Mouse (Mus musculus) embryo, embryonic 11 days (tissue): Measurements from ENCODE around the gene Fanca.

Source experiments
- DNase-seq: peaks from one replicate; pipeline ENCODE4 v3.0.0-alpha.2; 2015

The Fanca gene

DNA sequence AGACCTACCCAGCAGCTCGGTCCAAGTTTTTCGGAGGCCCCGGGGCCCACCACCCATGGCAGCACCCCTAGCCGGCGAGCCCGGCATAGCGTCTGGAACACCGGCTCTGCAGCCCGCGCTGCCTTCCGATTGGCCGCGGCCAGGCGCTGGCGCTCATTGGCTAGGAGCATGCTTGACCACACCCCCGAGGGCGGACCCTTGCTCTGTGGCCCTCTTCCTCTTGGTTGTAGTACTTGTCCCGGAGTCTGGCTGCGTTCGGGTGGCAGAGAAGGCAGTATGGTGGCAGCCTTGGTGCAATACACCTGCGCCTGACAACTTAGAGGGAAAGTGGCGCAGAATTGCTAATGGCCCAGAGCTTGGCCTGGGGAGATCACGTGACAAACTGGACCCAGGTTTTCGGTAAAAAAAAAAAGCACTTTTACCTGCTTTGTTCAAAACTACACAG lies at the start of gene Fanca:
Gene Fanca (minus strand): TSS at position 110 of the 445 bp plus-strand sequence.
- DNase-seq = peak; percentile 97

DNA sequence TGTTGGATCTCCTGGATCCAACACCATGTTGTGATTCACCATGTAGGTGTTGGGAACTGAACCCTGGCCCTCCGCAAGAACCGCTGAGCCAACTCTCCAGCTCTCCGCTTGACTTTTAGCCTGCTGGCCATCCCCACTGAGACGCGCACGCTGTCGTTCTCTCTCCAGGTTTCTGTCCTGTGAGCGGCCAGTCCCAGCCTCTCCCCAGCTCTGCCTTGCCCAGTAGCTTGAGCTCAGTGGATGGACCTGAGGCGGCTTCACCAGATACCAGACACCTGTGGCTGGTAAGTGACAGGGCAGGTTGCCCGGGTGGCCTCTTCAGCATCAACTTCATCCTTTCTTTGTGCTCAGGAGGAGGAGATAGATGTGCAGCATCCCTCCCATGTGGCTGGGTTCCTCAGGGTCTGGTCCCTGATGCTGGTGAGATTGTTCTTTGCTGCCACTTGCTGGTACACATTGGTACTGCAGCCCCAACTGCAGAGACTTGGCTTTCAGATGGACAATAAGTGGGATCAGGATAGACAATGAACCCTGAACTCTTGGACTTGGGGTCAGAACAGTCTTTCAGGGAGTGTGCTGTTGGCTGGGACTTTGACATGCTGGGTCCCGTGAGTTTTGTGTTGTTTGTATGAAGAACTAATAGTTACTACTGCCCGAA lies 42.8 kb upstream of the Fanca start:
- DNase-seq = peak; percentile 85

DNA sequence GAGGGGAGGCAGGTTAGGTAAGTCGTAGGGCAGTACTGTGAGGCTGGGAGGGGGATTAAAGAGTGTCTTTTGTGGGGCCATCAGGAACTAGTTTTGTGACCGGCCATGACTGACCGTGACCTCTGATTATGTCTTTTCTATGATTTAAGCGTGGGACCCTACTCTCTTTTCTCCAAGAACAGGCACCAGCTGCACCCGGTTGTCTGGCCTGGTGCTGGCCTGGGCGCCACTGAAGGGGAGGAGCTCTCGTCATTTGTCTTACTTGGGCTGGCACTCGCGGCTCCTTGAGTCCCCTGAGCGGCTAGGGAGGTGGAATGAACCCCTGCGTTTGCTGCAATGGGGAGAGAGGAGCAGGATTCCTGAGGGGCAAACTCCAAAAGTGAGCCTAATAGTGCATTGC lies 34.8 kb upstream of the Fanca start:
- no peak for DNase-seq

DNA sequence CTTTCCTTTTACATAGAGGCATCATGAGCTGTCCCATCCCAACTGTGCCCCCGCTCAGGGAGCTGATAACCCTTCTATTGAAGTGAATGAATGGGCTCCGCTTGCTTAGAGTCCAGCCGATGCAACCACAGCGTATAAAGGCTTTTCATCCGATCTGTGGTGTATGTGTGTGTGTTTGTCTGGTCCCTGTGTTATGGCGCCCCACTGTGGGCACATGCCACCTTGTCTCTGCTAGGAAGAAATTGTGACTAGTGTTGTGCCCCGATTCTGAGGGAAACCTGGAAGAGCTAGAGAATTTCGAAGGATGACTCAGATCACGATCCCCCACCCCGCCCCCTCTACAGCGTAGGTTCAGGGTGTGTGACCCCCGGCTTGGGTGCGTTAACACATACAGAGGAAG lies 34.4 kb upstream of the Fanca start:
- peak; percentile 60 for DNase-seq

DNA sequence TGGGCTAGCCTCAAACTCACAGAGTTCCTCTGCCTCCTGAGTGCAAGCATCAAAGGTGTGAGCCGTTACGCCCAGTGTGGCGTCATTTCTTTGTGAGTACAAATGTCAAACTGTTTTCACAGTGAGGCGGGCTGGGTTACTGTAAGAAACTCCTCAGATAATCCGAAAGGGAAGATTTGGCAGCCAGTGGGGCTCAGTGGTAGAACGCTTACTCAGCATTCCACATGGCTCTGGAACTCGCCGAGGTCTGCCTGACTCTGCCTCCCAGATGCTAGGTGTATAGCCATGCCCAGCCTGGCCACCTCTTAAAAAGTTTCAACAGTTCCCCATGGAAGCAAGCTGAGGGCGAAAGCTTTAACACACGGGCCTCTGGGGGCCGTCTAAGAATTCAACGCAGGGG lies 33.7 kb upstream of the Fanca start:
- no peak for DNase-seq

DNA sequence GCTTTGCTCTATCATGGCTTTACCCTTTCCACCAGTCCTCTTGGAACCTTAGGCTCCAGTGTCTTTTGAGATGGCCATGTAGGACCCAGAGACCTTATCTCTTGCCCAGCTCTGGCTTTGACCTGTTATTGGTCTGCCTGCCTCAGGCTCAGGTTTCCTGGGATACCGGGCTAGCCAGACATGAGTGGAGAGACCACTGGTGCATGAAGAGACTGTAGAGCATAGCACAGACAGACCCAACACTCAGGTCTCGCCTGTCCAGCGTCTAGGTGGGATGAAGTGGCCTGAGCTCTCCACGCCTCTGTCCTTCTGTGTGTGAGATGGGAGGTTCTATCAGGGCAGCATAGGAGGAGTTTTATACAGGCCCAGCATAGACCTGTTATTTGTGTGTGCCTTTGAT lies 30.7 kb upstream of the Fanca start:
- no peak for DNase-seq

DNA sequence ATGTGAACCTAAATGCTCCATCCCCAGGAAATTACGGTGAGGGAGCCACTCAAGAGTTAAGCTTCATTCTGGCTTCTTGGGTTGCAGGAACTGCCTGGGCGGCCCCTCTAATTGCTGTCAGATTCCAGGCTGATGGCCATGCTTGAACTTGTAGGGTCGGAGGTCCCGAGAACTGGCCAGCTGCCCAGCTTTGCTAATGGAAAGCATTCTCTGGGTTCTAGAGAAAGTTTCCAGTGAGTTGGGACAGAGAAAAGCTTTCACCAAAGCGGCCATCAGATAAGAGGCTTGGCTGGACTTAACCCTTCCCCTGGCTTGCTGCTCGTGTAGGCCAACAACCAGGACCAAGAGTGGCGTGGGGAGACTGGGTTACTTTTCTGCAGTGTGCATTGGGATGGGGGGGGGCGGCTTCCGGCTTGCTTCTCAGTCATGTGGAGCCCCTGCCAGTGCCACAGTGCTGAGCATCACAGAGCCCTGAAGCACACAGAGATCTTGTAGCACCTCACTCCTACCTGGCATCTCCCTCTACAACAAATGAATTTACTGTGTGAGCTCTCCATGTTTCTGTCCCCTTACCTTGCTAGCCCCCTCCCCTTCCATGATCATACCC lies 30.0 kb upstream of the Fanca start:
- peak; percentile 57 for DNase-seq

DNA sequence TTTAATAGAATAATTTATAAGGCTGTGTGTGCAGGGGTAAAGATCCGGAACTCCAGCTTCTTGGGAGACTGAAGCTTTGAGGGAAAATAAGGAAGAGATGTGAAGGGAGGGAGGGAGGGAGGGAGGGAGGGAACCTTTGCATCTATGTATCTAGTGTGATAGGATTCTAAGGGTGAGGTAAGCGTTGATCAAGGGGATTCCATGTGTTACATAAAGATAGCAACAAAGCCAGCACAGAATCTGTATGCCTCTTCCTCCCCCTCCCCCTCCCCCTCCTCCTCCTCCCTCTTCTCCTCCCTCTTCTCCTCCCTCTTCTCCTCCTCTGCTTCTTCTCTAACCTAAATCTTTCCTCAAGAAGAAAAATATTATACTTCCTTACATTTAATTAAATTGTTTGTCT lies 28.9 kb upstream of the Fanca start:
- no peak for DNase-seq

DNA sequence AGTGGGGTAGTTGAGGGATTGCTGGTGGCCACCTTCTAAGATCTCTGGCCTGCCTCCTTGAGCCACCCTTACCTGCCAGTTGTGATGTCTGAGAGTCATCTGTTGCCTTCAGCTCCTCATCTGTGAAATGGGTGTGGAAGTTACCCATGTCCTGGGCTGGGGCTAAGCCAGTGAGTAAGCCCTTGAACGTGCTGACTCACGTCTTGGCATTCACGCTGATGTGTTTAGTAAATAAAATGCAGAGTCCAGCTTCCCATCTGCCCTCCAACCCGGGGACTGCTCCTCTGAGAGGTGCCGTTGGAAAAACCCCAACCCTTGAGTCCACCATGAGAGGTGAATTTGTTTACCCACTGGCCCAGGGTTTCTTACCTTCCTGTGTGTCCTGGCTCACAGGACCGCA lies 27.5 kb upstream of the Fanca start:
- DNase-seq = no peak

DNA sequence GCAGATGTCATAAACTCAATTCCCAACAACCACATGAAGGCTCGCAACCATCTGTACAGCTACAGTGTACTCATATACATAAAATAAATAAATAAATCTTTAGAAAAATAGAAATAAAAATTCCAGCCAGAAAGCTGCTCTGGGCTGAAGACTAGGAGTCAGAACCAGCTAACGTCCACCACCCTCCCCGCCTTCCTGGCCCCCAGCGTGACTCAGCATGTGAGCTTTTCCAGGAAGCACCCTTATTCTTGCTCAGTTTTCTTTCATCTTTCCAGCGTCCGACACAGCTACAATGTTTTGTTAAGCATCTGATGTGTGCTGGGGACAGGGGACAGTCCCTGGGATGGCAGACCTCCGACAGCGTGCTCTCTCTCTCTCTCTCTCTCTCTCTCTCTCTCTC lies 26.8 kb upstream of the Fanca start:
- DNase-seq = no peak

DNA sequence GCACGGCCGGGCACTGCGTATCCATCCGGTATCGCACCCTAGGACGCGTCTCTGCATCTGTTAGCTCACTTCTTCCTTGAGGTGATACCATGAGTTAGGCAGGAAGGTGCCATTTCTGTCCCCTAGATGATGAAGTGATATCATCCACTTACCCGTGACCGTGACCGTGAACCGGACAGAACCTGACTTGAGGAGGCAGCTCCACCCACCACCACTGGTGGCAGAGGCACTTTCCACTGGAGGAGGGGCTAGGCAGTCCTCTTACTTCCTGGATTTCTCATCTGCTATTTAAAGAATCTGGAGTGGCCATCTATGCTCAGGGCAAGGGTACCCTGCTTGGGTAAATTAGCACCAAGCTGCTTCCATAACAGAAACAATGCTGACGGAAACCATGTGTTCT lies 25.0 kb upstream of the Fanca start:
- DNase-seq = no peak

DNA sequence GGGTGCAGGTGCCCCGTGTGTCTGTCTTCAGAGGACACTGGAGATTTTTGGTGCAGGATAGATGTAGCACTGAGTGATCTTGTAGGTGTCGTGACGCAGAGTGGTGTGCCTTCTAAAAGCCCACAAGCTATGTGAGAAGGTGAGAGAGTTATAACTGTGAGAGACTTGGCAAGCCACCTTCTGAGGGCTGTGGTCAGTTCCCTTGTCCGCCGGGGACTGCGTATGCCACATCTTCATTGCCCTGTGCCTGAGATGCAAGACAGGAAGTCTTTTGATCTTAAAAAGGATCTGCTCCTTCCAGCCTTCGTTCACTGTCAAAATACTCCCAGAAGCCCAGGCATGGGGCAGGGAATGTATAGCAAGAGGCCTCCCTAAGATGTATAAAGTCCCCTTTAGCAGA lies 24.5 kb upstream of the Fanca start:
- no peak for DNase-seq

DNA sequence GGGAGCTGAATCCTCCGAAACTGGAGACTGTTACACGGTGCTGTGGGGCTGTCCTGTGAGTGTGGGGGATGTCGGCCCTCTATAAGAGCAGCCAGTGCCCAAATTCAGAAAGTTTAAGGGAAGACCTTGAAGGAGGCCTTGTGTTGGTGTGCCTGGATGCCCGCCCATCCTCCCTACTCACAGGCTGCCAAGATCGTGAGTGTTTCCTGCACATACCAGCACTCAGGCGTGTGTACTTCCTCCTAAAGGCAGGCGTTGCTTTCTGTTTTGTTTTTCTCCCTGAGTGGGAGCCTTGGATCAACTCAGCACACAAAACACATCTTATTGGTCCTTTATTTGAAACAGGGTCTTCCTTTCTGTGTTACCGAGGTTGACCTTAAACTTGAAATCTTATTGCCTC lies 23.9 kb upstream of the Fanca start:
- DNase-seq = no peak

DNA sequence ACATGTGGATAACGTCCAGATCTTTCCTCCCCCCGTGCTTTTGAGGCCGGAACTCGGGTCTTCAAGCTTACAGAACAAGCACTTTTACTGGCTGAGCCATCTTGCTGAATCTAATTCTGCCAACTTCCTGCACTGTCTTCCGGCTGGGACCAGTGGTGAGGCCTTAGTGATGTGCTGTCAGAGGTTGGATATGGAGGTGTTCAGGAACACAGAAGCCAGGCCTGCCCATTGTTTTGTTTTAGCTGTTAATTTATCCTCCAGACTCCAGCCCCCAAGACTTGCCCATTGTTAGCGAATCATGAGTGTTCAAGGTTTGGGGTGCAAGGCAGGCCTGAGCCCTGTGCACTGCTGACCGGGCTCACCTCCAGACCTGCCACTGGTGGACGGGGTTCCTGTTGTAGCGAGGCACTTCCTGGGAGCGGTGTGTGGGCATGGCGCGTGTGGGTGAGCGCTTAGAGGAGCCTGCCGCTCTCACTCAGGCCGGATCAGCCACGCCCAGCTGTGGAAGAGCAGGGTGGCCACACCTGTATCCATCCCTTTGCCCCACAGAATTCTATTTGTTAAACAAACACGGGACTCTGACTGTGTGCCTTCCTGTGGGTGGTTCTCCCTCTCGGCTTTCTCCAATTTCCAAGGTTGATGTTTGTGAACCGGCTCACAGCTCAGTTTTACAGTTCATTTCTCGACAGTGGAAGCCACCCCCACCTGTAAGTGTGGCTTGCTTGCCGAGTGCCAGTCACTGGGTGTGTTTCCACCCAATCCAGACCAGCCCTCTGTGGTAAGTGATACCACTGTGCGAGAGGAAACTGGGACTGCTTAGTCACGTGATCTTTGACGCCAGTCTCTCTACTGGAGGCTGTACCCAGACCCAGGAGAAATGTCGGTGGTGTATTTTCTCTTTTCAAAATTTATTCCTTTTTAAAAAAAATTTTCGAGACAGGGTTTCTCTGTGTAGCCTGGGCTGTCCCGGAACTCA lies 23.0 kb upstream of the Fanca start:
- DNase-seq = no peak

DNA sequence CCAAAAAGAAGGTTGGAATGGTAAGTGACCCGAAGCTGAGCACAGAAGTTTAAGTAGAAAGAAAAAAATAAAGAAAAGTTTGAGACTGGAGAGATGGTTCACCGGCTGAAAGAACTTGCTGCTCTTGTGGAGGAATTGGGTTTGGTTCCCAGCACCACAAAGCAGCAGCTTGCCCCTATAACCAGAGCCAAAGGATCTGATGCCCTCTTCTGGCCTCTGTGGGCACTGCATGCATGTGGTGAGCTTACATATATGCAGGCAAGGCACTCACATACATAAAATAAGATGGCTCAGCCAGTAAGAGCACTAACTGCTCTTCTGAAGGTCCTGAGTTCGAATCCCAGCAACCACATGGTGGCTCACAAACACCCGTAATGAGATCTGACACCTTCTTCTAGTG lies 21.7 kb upstream of the Fanca start:
- DNase-seq = no peak

DNA sequence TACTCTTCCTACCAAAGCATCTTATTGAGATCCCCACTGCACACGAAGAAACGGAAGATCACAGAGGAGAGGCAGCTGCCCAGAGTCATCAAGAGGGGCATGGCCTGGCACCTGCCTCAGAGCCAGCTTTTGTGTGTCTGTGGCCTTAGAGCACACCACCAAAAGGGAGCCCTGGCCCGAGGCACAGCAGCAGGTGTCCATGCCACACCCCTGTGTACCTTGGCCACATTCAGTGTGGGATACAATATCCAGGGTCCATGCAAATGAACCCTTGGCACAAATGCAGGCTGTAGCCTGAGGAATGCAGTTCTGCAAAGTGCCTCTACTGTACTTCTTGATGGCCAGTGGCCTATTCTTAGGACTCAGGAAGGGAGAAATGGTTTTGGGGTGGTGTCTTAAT lies 19.1 kb upstream of the Fanca start:
- DNase-seq = no peak

DNA sequence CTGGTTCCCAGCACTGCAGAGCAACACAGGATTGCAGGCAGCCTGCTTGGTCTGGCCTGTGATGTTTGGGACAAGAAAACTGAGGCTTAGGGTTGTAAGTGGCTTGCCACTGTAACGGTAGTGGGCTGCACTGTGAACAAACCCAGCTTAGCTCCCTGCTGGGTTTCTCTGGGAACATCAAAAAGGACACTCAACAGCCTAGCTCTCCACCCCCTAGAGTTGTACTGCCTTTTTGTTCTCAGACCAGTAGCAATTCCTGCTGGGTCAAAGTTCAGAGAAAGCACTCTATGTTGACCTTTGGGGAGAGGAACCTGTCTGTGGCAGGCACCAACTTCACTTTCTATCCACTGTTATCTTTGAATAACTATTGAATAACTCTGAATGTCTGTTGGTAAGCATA lies 16.1 kb upstream of the Fanca start:
- no peak for DNase-seq

DNA sequence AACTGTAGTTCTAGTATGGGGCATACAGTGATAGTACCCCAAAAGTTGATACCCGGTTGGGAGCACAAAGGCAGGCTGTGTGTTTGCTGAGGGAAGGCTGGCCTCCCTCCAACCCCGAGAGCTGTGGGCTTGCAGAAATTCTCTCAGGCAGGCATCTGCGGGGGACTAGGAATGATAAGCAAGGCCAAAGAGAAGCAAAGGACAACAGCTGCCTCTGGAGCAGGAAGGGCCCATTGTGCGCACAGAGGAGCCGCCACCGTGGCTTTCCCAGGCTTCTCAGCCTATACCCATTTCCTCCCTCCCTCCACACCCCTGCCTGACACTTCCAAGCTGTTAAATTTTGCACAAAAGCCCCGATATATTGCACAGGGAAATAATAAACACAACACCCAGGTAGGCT lies 15.5 kb upstream of the Fanca start:
- DNase-seq = no peak

DNA sequence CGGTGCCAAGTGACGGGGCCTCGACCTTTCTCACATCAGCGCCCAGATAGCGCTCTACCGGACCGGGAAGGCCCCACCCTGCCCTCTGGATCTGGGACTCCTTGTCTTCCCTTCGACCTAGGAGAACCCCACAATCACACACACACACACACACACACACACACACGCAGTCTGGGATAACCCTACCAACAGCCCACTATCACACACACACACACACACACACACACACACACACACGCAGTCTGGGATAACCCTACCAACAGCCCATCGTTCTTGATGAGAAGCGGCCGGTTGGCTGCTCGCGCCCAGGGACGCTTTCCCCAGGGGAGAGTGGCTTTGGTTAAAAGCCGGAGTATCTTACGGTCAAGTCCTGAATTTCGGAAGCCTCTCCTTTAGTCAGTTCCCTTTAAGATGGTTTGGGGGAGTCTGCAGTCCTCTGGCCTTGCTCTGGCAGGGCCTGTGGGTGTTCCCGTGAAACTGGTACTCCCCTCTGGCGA lies 14.8 kb upstream of the Fanca start:
- peak; percentile 40 for DNase-seq

DNA sequence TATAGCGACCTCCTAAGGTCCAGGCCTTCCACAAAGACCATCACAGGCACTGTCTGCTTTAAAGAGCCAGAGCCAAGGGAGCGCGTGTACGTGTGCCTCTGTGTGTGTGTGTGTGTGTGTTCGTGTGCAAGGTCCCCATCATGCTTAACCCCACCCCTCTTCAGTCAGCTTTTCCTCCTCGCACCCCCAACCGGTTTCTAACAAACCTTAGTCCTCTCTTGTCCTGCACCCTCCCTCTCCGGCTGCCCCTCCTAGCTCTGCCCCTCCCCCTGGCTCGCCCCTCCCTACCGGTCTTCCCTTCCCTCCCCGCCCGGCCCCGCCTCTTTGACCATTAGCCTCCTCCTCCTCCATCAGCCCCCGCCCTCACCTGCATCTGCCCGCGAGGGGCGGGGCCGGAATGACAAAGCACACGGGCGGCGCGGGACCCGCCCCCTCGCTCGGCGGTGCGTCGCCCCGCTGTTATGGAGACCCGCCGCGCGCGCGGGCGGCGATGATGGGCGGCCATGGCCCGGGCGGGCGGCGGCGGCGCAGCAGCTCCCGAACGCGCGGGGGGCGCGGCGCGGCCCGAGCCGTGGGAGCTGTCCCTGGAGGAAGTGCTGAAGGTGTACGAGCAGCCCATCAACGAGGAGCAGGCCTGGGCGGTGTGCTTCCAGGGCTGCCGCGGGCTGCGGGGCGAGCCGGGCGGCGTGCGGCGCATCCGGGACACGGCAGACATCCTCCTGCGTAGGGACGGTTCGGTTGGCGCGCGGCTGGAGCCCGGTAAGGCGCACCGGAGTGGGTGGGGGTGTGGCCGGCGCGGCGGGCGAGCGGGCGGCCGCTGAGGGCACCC lies 14.1 kb upstream of the Fanca start, which contains the start of gene Spire2:
Gene Spire2 (plus strand): TSS at position 452 of the 829 bp plus-strand sequence.
- DNase-seq = peak; percentile 94

DNA sequence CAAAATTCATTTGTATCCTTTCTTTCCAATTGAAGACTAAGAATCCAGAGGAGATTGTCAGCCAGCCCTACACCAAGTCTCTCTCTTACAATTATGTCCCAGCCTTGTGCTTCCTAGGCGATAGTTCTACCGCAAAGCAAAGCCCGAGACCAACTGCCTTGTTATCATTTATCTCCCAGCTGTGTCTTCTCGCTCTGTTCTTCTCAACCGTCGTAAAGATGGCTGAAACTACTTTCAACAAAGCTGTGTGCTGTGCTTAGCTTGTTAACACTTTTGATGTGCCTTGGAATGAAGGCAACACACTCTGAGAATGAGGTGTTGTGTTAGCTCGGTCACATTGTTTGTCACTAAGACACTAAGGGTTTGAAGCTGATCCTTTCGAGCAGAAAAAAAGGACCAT lies 13.4 kb upstream of the Fanca start:
- no peak for DNase-seq

DNA sequence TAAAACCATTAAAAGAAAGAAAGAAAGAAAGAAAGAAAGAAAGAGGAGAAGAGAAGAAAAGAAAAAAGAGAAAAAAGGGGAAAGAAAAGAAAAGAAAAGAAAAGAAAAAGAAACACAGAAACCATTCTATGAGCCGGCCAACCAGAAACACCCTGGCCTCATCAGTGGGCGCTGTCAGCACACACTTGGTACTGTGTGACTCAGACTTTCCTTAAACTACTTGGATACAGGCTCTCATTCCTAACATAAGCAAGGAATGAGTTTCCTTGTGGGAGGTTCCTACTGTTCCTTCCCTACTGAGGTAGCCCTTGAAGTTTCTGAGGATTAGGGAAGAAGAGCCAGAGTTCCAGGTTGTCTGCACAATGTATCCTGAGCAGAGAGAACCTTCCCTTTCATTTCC lies 12.9 kb upstream of the Fanca start:
- DNase-seq = no peak

DNA sequence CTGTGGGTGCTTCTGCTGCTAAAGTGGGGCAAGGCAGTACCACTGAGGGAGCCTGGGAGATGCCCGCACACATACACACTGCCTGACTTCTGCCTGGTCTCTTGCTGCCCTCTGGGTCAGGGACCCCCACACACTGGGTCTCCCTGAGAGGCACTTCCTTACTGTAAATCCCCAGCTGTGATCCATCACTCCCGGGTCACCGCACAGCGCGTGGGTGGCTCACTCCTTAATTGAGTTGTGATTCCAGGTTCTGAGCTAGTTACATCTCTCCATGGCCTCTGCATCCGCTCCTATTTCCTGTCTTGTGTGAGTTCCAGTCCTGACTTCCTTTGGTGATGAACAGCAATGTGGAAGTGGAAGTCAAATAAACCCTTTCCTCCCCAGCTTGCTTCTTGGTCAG lies 12.3 kb upstream of the Fanca start:
- no peak for DNase-seq
